ENCODE assay signal across 7 mouse cellular contexts in genomic region chr12:103532649-103533395, GRCm38 (mm10). TPM values are rescaled to one million over a fixed set of nuclear protein-coding genes. Genes with fewer than 3 reads are reported as not detected.
DNase-seq lines count a peak whose midpoint lies in the region; ATAC-seq and TF ChIP-seq lines count a peak whose summit lies in the region.

No protein-coding gene starts in this region.

- H3K4me3 ChIP-seq in ES-E14 (ENCODE audit: insufficient read depth in 1 of 2, low read depth in 1 of 2, low read length in 2 of 2, poor library complexity in 1 of 2, severe bottlenecking in 1 of 2) = peak overlapping the region; percentile 81 to 82
- peak overlapping the region; percentile 82 for H3K4me3 ChIP-seq in cortical plate, adult 2 months (ENCODE audit: insufficient read depth, low read length)
- H3K4me3 ChIP-seq in kidney, embryonic 14.5 days (ENCODE audit: low read length) = peak overlapping the region; percentile 52
- peak overlapping the region; percentile 100 for H3K4me3 ChIP-seq in testis, adult 2 months (ENCODE audit: control insufficient read depth, low read depth, low read length)

- DNase-seq in CD4-positive, CD25-positive, alpha-beta regulatory T cell, adult 2 months (ENCODE audit: low read depth, low spot score) = peak; percentile 31
- DNase-seq in ES-E14 (ENCODE audit: low read depth, low spot score) = no peak
- DNase-seq in heart, adult 18-20 months = peak; percentile 11 to 22
- DNase-seq in lung, postnatal 36 days = peak; percentile 15

- peak overlapping the region; percentile 67 for H3K9ac ChIP-seq in ES-E14 (ENCODE audit: insufficient read depth, low read depth, low read length, poor library complexity, severe bottlenecking)
- H3K9ac ChIP-seq in kidney, embryonic 14.5 days (ENCODE audit: low read depth, low read length) = peak overlapping the region; percentile 52

- H3K27ac ChIP-seq in ES-E14 (ENCODE audit: insufficient read depth, low read depth, low read length, poor library complexity, severe bottlenecking) = no peak overlapping the region; the same call in 1 of the 2 replicates
- peak overlapping the region; percentile 40; the same call in 1 of the 2 replicates for H3K27ac ChIP-seq in cortical plate, adult 2 months (ENCODE audit: insufficient read depth, low read length)
- no peak overlapping the region for H3K27ac ChIP-seq in kidney, embryonic 14.5 days (ENCODE audit: low read depth, low read length)
- H3K27ac ChIP-seq in testis, adult 2 months (ENCODE audit: control insufficient read depth, insufficient read depth, low read depth, low read length) = peak overlapping the region; percentile 94

- TF ChIP-seq POLR2A in cortical plate, adult 2 months (IDR thresholded peaks at IDR 0.05; ENCODE audit: extremely low read depth, insufficient read depth, low read length) = no peak
- no peak; the same call in 1 of the 2 replicates for TF ChIP-seq POLR2A in testis, adult 2 months (IDR thresholded peaks at IDR 0.05; ENCODE audit: control insufficient read depth, low read depth, low read length)

- H3K4me2 ChIP-seq in kidney, embryonic 14.5 days (replicated peaks; ENCODE audit: low read depth, low read length) = peak overlapping the region; percentile 79

- peaks cover 0 to 2% of the 10 kb centered on the region in 2 experiments; a peak in 2 of 4 replicates for H3K4me1 ChIP-seq in ES-E14 (ENCODE audit: control insufficient read depth in 2 of 2, insufficient read depth in 2 of 2, low read length in 2 of 2, poor library complexity in 1 of 2)
- H3K4me1 ChIP-seq in cortical plate, adult 2 months (ENCODE audit: control insufficient read depth, insufficient read depth, low read length) = no peaks in the 10 kb centered on the region
- H3K4me1 ChIP-seq in kidney, embryonic 14.5 days (ENCODE audit: control insufficient read depth, insufficient read depth, low read length) = 0 out of 2 replicates have a peak, but pooled peaks cover 4% of the 10 kb centered on the region
- H3K4me1 ChIP-seq in testis, adult 2 months (ENCODE audit: control insufficient read depth, insufficient read depth, low read length) = peaks cover 16% of the 10 kb centered on the region

- in situ Hi-C loops in ES-E14 (cut with MboI; ENCODE audit: low sequenced_read_pairs in 2 of 2, unreplicated experiment in 2 of 2) = no loop called here

- WGBS in kidney, embryonic 14.5 days = 2% methylated on average over 37 of the region's 44 CpGs

- no peak for TF ChIP-seq CTCF in cortical plate, adult 2 months (IDR thresholded peaks at IDR 0.05; ENCODE audit: extremely low read depth, insufficient read depth, low read length)
- TF ChIP-seq CTCF in testis, adult 2 months (IDR thresholded peaks at IDR 0.05; ENCODE audit: control insufficient read depth, insufficient read depth, insufficient replicate concordance, low read depth, low read length) = no peak

- no peaks in the 10 kb centered on the region for H3K9me3 ChIP-seq in ES-E14 (ENCODE audit: control insufficient read depth, insufficient read depth, low read depth, low read length)
- H3K9me3 ChIP-seq in kidney, embryonic 14.5 days (ENCODE audit: control insufficient read depth, low read length) = no peaks in the 10 kb centered on the region

- ATAC-seq in kidney, embryonic 14.5 days (ENCODE audit: low FRiP score, low TSS enrichment) = peak; percentile 73

- peaks cover 9% of the 10 kb centered on the region for H3K27me3 ChIP-seq in kidney, embryonic 14.5 days (ENCODE audit: control insufficient read depth, insufficient read depth, low read length)
- no peaks in the 10 kb centered on the region for H3K27me3 ChIP-seq in testis, adult 2 months (ENCODE audit: control insufficient read depth, insufficient read depth, low read length)

- H3K36me3 ChIP-seq in ES-E14 (ENCODE audit: control insufficient read depth, insufficient read depth, low read length, poor library complexity, severe bottlenecking) = no peaks in the 10 kb centered on the region
- H3K36me3 ChIP-seq in kidney, embryonic 14.5 days (ENCODE audit: control insufficient read depth, insufficient read depth, low read length) = no peaks in the 10 kb centered on the region
- no peaks in the 10 kb centered on the region for H3K36me3 ChIP-seq in testis, adult 2 months (ENCODE audit: control insufficient read depth, insufficient read depth, low read length)

TF ChIP-seq in ES-E14, 5 proteins besides CTCF, POLR2A, EP300 and RAD21:
- no peak for TF ChIP-seq ZC3H11A (IDR thresholded peaks at IDR 0.05; ENCODE audit: borderline replicate concordance, low read depth, low read length)
- no peak for TF ChIP-seq ZNF384 (IDR thresholded peaks at IDR 0.05; ENCODE audit: low read depth, low read length)
- no peak for TF ChIP-seq CHD2 (IDR thresholded peaks at IDR 0.05; ENCODE audit: low read depth, low read length)
- TF ChIP-seq HCFC1 (IDR thresholded peaks at IDR 0.05; ENCODE audit: borderline replicate concordance, insufficient read depth, low read length) = no peak
TF ChIP-seq in ES-E14: peak in this region for 0.

RNA-seq across cellular contexts. Expression of gene Ppp4r4, which starts 0.7 kb away (rescaled TPM):
- total RNA-seq in ES-E14 (2012; rRNA removed) = 1.2 and 1.7 TPM in 2 replicates
- 16.0 and 16.9 TPM in 2 replicates for polyA plus RNA-seq in cortical plate, adult 2 months (2012; rRNA removed)
- total RNA-seq in heart, adult 18-20 months (2021) = under 1 TPM; 0.31 to 0.32 TPM
- polyA plus RNA-seq in kidney, embryonic 14.5 days (2014; fragmentation: Nextera tagmentation; extraction: Ambion mirVana) = 1.2 and 2.0 TPM in 2 replicates
- polyA plus RNA-seq in testis, adult 2 months (2012; rRNA removed) = 15.6 and 17.6 TPM in 2 replicates

Comparison
In these comparisons a context has a peak if more than half of its experiments do, and no peak if none do; other contexts are left out.
1. H3K27ac ChIP-seq: peak in cortical plate, adult 2 months (single experiment) and testis, adult 2 months (single experiment); none in ES-E14 (single experiment) and kidney, embryonic 14.5 days (single experiment).
2. Peak in every context shown above with its lines, with median percentiles within 50 percentile points of each other: H3K4me3 ChIP-seq.